Mouse (Mus musculus): Measurements from ENCODE around the gene Thyn1. TPM values are rescaled to one million over a fixed set of nuclear protein-coding genes. Genes with fewer than 3 reads are reported as not detected.
A peak's percentile ranks its signal among the peaks of the same experiment; 100 is the strongest.

The Thyn1 gene
- polyA plus RNA-seq, 1 experiment from 2014 or later = 173 TPM

DNA sequence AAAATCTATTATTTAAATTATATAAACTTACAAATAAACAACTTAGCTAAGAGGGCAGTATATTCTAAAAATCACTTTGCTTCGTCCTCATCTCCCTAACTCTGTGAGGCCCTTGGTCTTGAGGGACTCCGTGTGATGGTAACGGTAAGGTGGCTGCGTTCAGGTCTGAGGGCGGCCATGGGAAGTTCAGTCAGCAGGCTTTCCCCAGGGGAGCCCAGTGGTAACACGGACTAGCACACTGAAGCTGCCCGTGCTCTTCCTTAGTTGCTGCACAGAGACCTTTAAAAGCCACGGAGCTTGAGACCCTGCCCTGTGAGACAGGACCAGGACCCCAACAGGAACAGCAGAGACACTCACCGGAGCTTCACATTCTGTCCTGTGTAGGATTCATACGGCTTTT, 19.5 kb downstream of the Thyn1 start:
- H3K27ac ChIP-seq (replicated peaks; ENCODE audit: low read depth, low read length) = no peak overlapping the region
- WGBS = 91% methylated on average over 10 of the region's 10 CpGs
- peaks cover 3% of the 10 kb centered on the region; the same call in 1 of the 2 replicates for H3K36me3 ChIP-seq (ENCODE audit: control insufficient read depth, insufficient read depth, low read length)
- no peak overlapping the region for H3K4me2 ChIP-seq (ENCODE audit: low read depth, severe bottlenecking)
- H3K9ac ChIP-seq (ENCODE audit: low read length) = no peak overlapping the region
- no peak for ATAC-seq (ENCODE audit: insufficient number of reproducible peaks, low FRiP score, low TSS enrichment, low read depth)
- H3K4me3 ChIP-seq (ENCODE audit: low read depth, low read length) = no peak overlapping the region
- no peak for DNase-seq (ENCODE audit: low spot score)
- H3K9me3 ChIP-seq (ENCODE audit: control insufficient read depth, low read length) = 0 out of 2 replicates have a peak, but pooled peaks cover 3% of the 10 kb centered on the region
- H3K27me3 ChIP-seq (ENCODE audit: control insufficient read depth, insufficient read depth, low read length) = no peaks in the 10 kb centered on the region
- H3K4me1 ChIP-seq (ENCODE audit: control insufficient read depth, insufficient read depth, low read length) = no peaks in the 10 kb centered on the region

GRCm38 (mm10) chr9:27023681-27024080, 24.2 kb downstream of the Thyn1 start:
- H3K9ac ChIP-seq (ENCODE audit: low read length) = no peak overlapping the region
- 88% methylated on average over 4 of the region's 4 CpGs for WGBS
- no peaks in the 10 kb centered on the region for H3K9me3 ChIP-seq (ENCODE audit: control insufficient read depth, low read length)
- H3K36me3 ChIP-seq (ENCODE audit: control insufficient read depth, insufficient read depth, low read length) = no peaks in the 10 kb centered on the region
- no peak overlapping the region for H3K27ac ChIP-seq (replicated peaks; ENCODE audit: low read depth, low read length)
- ATAC-seq (ENCODE audit: insufficient number of reproducible peaks, low FRiP score, low TSS enrichment, low read depth) (no peak), DNase-seq (ENCODE audit: low spot score) (no peak)
- H3K4me2 ChIP-seq (ENCODE audit: low read depth, severe bottlenecking) = no peak overlapping the region
- no peak overlapping the region for H3K4me3 ChIP-seq (ENCODE audit: low read depth, low read length)
- no peaks in the 10 kb centered on the region for H3K27me3 ChIP-seq (ENCODE audit: control insufficient read depth, insufficient read depth, low read length)
- H3K4me1 ChIP-seq (ENCODE audit: control insufficient read depth, insufficient read depth, low read length) = peaks cover 4% of the 10 kb centered on the region; the same call in 1 of the 2 replicates

DNA sequence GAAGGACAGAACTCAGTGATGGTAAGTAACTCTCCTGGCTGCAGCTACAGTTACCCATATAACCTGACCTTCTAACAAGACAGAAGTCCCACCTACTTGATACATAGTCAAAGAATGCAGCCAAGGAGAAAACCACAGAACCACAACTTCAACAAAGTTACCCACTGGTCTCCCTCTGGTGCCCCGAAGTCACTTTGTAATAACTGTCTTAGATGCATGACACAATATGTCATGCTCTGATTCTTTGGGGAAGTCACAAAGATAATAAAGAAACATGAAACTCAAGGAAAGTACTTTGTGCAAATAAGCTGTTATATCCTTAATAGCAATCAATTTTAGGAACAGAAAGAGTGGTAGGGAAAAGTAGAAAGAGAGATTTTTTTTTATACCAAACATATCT, 27.2 kb downstream of the Thyn1 start:
- Histone ChIP-seq H3K9me3 (ENCODE audit: control insufficient read depth, low read length) (no peaks in the 10 kb centered on the region), H3K4me2 (ENCODE audit: low read depth, severe bottlenecking) (no peak overlapping the region), H3K27ac (replicated peaks; ENCODE audit: low read depth, low read length) (no peak overlapping the region), H3K36me3 (ENCODE audit: control insufficient read depth, insufficient read depth, low read length) (no peaks in the 10 kb centered on the region), H3K4me3 (ENCODE audit: low read depth, low read length) (no peak overlapping the region), H3K9ac (ENCODE audit: low read length) (no peak overlapping the region), H3K4me1 (ENCODE audit: control insufficient read depth, insufficient read depth, low read length) (peaks cover 5% of the 10 kb centered on the region; the same call in 1 of the 2 replicates), H3K27me3 (ENCODE audit: control insufficient read depth, insufficient read depth, low read length) (no peaks in the 10 kb centered on the region)
- ATAC-seq (ENCODE audit: insufficient number of reproducible peaks, low FRiP score, low TSS enrichment, low read depth) (no peak), DNase-seq (ENCODE audit: low spot score) (no peak)
- 90% methylated on average over 1 of the region's 1 CpGs for WGBS

DNA sequence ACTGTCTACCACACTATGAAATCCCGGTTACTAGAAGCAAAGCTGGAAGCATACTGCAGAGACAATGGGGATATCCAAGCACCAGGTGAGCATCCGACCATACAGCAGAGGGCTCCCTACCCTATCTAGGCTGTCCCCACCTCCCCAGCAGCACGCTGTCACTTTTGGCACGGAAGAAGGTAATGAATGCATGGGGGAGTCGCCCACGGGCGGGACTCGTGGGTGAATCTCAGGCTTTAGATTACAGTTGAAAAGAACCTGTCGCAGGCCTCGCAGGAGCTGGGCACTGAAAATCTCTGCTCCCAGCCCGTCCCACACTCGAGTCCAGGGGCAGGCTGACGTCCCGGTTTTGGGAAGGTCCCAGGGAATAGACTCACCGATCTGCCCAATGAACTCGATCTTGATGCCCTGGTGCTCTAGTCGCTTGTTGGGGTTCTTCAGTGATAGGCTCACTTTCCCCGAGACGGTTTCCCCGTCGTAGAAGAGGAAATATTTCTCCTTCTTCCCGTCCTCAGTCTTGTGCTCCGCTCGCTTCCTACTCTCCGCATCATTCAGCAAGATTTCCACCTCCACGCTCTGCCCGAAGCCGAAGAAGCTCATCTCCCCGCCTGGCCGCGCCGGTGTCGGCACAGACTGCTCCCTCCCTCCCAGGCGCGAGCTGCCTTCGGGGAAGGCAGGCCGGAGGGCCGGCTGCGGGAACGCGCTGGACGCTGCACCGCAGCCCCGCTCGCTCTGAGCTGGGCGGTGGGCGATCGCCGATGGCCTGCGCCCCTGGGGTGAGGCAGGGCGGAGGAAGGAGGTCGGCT, 29.7 kb downstream of the Thyn1 start:
- DNase-seq (ENCODE audit: low spot score) (peak; percentile 30), ATAC-seq (ENCODE audit: insufficient number of reproducible peaks, low FRiP score, low TSS enrichment, low read depth) (no peak; the same call in none of the 2 replicates)
- peak overlapping the region; percentile 91 for H3K4me2 ChIP-seq (ENCODE audit: low read depth, severe bottlenecking)
- WGBS = under 1% methylated on average over 51 of the region's 52 CpGs
- H3K9me3 ChIP-seq (ENCODE audit: control insufficient read depth, low read length) = no peaks in the 10 kb centered on the region
- H3K4me1 ChIP-seq (ENCODE audit: control insufficient read depth, insufficient read depth, low read length) = peaks cover 5% of the 10 kb centered on the region; the same call in 1 of the 2 replicates
- no peaks in the 10 kb centered on the region for H3K36me3 ChIP-seq (ENCODE audit: control insufficient read depth, insufficient read depth, low read length)
- H3K9ac ChIP-seq (ENCODE audit: low read length) = peak overlapping the region; percentile 84
- H3K27ac ChIP-seq (replicated peaks; ENCODE audit: low read depth, low read length) = peak overlapping the region; percentile 53; the same call in 1 of the 2 replicates
- no peaks in the 10 kb centered on the region for H3K27me3 ChIP-seq (ENCODE audit: control insufficient read depth, insufficient read depth, low read length)
- peak overlapping the region; percentile 74 for H3K4me3 ChIP-seq (ENCODE audit: low read depth, low read length)

DNA sequence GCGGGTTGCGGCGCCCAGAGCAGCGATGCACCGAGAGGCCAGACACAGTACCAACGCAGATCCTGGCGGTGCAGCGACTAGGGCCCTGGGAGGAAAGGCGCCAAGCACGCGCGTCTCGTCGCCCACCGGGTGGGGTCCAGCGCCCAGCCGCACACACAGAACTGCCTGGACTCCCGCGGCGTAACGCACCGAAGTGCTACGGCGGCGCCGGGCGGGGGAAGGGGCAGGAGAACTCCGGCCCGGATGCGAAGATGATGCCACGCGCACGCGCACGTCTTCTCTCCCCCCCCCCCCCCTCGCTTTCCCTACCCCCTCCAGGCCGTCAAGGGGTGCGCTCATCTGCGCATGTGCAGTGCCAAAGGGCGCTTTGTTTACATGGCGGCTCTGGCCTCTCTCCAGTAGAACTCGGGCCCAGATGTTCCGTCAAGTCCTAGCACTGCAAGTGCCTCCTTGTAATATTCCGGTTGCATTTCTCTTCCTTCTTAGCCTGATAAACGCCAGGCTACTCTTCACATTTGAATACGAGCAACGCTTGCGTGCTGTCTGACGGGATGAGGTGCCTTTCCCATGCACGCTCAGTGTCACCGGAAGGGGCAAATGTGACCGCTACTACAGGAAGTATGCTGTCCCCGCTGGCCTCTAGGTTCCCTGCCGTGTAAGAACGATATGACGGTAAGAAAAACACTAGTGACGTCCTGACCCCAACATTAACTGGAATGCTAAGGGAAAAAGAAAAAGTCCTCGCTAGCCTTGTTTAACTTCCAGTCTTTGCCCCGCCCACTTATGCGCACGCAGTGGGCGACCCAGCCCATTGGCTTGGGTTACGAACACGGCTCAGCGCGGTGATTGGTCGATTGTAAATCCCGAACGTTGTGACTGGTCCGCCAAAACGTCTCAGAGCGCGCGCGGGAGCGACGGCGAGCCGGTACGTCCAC, 30.6 kb downstream of the Thyn1 start, which contains the start of the genes Vps26b and Ncapd3:
Vps26b (minus strand) TSS at position 238 of the 935 bp plus-strand sequence.
Ncapd3 (plus strand) TSS at position 348 of the 935 bp plus-strand sequence.
- no peaks in the 10 kb centered on the region for H3K27me3 ChIP-seq (ENCODE audit: control insufficient read depth, insufficient read depth, low read length)
- H3K4me2 ChIP-seq (ENCODE audit: low read depth, severe bottlenecking) = peak within 1 kb of the TSS; percentile 91
- peak within 1 kb of the TSS; percentile 84 for H3K9ac ChIP-seq (ENCODE audit: low read length)
- under 1% methylated on average over 71 of the region's 80 CpGs for WGBS
- H3K4me3 ChIP-seq (ENCODE audit: low read depth, low read length) = peak within 1 kb of the TSS; percentile 74
- H3K36me3 ChIP-seq (ENCODE audit: control insufficient read depth, insufficient read depth, low read length) = no peaks in the 10 kb centered on the region
- DNase-seq (ENCODE audit: low spot score) (peak; percentile 95), ATAC-seq (ENCODE audit: insufficient number of reproducible peaks, low FRiP score, low TSS enrichment, low read depth) (peak; percentile 94)
- no peaks in the 10 kb centered on the region for H3K9me3 ChIP-seq (ENCODE audit: control insufficient read depth, low read length)
- peak within 1 kb of the TSS; percentile 53; the same call in 1 of the 2 replicates for H3K27ac ChIP-seq (replicated peaks; ENCODE audit: low read depth, low read length)
- peaks cover 5% of the 10 kb centered on the region; the same call in 1 of the 2 replicates for H3K4me1 ChIP-seq (ENCODE audit: control insufficient read depth, insufficient read depth, low read length)

- Histone ChIP-seq H3K36me3 (ENCODE audit: control insufficient read depth, insufficient read depth, low read length) (no peaks in the 10 kb centered on the region), H3K27me3 (ENCODE audit: control insufficient read depth, insufficient read depth, low read length) (no peaks in the 10 kb centered on the region), H3K9me3 (ENCODE audit: control insufficient read depth, low read length) (no peaks in the 10 kb centered on the region), H3K9ac (ENCODE audit: low read length) (peak overlapping the region; percentile 84), H3K4me2 (ENCODE audit: low read depth, severe bottlenecking) (peak overlapping the region; percentile 60), H3K4me3 (ENCODE audit: low read depth, low read length) (peak overlapping the region; percentile 74), H3K27ac (replicated peaks; ENCODE audit: low read depth, low read length) (no peak overlapping the region), H3K4me1 (ENCODE audit: control insufficient read depth, insufficient read depth, low read length) (peaks cover 5% of the 10 kb centered on the region; the same call in 1 of the 2 replicates)
- ATAC-seq (ENCODE audit: insufficient number of reproducible peaks, low FRiP score, low TSS enrichment, low read depth) (no peak; the same call in 1 of the 2 replicates), DNase-seq (ENCODE audit: low spot score) (no peak)
- under 1% methylated on average over 17 of the region's 17 CpGs for WGBS
These were observed 31.2 kb downstream of the Thyn1 start for GRCm38 (mm10) chr9:27030763-27031100.

DNA sequence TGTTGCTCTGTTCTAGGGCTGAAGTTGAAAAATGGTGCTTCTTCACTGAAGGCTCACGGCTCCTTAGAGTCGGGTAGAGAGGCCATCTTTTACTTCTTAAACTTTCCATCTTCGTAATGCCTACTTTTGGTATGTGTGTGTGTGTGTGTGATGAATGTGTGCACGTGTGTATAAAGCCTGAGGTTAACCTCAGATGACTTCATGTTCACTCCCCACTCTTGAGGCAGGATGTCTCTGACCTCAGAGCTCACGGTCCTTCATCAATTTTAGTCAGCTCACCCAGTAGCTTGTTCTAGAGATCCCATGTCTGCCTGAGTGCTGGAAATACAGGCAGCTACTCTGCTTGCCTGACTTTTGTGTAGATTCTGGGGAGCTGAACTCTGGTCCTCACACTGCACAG, 44.4 kb downstream of the Thyn1 start:
- H3K9me3 ChIP-seq (ENCODE audit: control insufficient read depth, low read length) = no peaks in the 10 kb centered on the region
- DNase-seq (ENCODE audit: low spot score) = no peak
- WGBS = 94% methylated on average over 5 of the region's 5 CpGs
- H3K27ac ChIP-seq (replicated peaks; ENCODE audit: low read depth, low read length) = no peak overlapping the region
- no peak overlapping the region for H3K4me3 ChIP-seq (ENCODE audit: low read depth, low read length)
- H3K4me2 ChIP-seq (ENCODE audit: low read depth, severe bottlenecking) = no peak overlapping the region
- ATAC-seq (ENCODE audit: insufficient number of reproducible peaks, low FRiP score, low TSS enrichment, low read depth) = no peak
- H3K36me3 ChIP-seq (ENCODE audit: control insufficient read depth, insufficient read depth, low read length) = peaks cover 15% of the 10 kb centered on the region; the same call in 1 of the 2 replicates
- no peaks in the 10 kb centered on the region for H3K4me1 ChIP-seq (ENCODE audit: control insufficient read depth, insufficient read depth, low read length)
- H3K9ac ChIP-seq (ENCODE audit: low read length) = no peak overlapping the region
- no peaks in the 10 kb centered on the region for H3K27me3 ChIP-seq (ENCODE audit: control insufficient read depth, insufficient read depth, low read length)

GRCm38 (mm10) chr9:27049492-27049891, 50.0 kb downstream of the Thyn1 start:
- ATAC-seq (ENCODE audit: insufficient number of reproducible peaks, low FRiP score, low TSS enrichment, low read depth) (no peak), DNase-seq (ENCODE audit: low spot score) (no peak)
- 93% methylated on average over 2 of the region's 2 CpGs for WGBS
- Histone ChIP-seq H3K9ac (ENCODE audit: low read length) (no peak overlapping the region), H3K4me1 (ENCODE audit: control insufficient read depth, insufficient read depth, low read length) (no peaks in the 10 kb centered on the region), H3K4me3 (ENCODE audit: low read depth, low read length) (no peak overlapping the region), H3K4me2 (ENCODE audit: low read depth, severe bottlenecking) (no peak overlapping the region), H3K27ac (replicated peaks; ENCODE audit: low read depth, low read length) (no peak overlapping the region), H3K9me3 (ENCODE audit: control insufficient read depth, low read length) (no peaks in the 10 kb centered on the region), H3K36me3 (ENCODE audit: control insufficient read depth, insufficient read depth, low read length) (peaks cover 14% of the 10 kb centered on the region), H3K27me3 (ENCODE audit: control insufficient read depth, insufficient read depth, low read length) (no peaks in the 10 kb centered on the region)

Measured in limb, embryonic 11.5 days (tissue).